Mouse (Mus musculus) spleen, adult 2 months (tissue): ENCODE data around the gene Tmem110.

ENCODE experiments used
- CTCF ChIP-seq: fragments of 200-500 bp; IDR thresholded peaks from 2 replicates; pipeline ENCODE4 v1.5.1; 2011; ENCODE audit warnings: mild to moderate bottlenecking, inconsistent platforms; ENCODE audit not compliant: insufficient read depth, insufficient read length, insufficient replicate concordance; ENCODE audit errors: extremely low read depth
- POLR2A ChIP-seq: fragments of 200-500 bp; IDR thresholded peaks from 2 replicates; pipeline ENCODE4 v1.6.1; 2011; ENCODE audit warnings: low read depth, low read length, inconsistent platforms

DNA sequence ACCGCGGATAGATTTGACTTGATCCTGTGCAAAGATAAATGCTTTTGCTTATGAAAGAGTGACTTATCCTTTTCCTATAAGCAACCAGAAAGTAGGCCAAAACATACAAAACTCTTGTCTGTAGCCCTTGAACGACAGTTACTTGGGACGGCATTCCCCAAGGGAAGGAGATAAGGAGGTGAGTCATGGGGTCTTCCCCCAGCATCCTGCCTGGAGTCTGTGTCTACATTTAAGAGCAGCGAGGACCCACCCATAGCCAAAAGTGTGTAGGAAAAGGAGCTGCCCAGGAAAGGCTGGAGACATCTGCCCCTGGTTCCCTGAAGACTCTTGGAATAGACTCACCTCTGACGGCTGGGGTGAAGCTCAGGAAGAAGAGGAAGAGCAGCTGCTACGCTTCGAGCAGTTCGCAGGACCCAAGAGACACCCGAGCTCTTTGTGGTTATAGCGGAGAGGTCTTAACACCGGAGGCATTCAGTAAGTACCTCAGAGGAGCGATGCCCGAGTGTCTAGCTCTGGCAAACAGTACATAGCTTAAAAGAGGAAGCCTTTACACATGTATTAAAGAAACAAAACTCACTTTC, 12.1 kb downstream of the Tmem110 start:
- TF ChIP-seq CTCF (no peak), POLR2A (no peak)
